Mouse (Mus musculus) intestine, postnatal 0 days (tissue): Measurements from ENCODE around the gene Btg4. TPM values are rescaled to one million over a fixed set of nuclear protein-coding genes. Genes with fewer than 3 reads are reported as not detected.
A peak's percentile ranks its signal among the peaks of the same experiment; 100 is the strongest.

Experiments
- ATAC-seq: fragments of 200-750 bp; cut with Nextera tagmentation; 2 replicates; pipeline ENCODE4 v1.8.0; 2017; ENCODE audit warnings: mild to moderate bottlenecking, moderate TSS enrichment, moderate library complexity
- H3K27ac ChIP-seq: fragments of 300-500 bp; sonication (generic); 2 replicates; pipeline ENCODE4 v1.5.1; 2014; ENCODE audit warnings: mild to moderate bottlenecking, low read depth, low read length, moderate library complexity
- H3K27me3 ChIP-seq: fragments of 300-500 bp; sonication (generic); replicated peaks from 2 replicates; pipeline ENCODE4 v1.6.1; 2014; ENCODE audit warnings: low read length, mixed read lengths; ENCODE audit not compliant: control insufficient read depth, insufficient read depth
- H3K36me3 ChIP-seq: fragments of 300-500 bp; sonication (generic); 2 replicates; pipeline ENCODE4 v1.6.1; 2014; ENCODE audit warnings: mild to moderate bottlenecking, moderate library complexity; ENCODE audit not compliant: control insufficient read depth, insufficient read depth
- H3K4me1 ChIP-seq: fragments of 300-500 bp; sonication (generic); replicated peaks from 2 replicates; pipeline ENCODE4 v1.6.1; 2014; ENCODE audit warnings: antibody characterized with exemption, low read length, mixed read lengths; ENCODE audit not compliant: control insufficient read depth, insufficient read depth
- H3K4me2 ChIP-seq: fragments of 300-500 bp; sonication (generic); replicated peaks from 2 replicates; pipeline ENCODE4 v1.6.1; 2014; ENCODE audit warnings: low read depth, mild to moderate bottlenecking, moderate library complexity
- H3K4me3 ChIP-seq: fragments of 300-500 bp; sonication (generic); 2 replicates; pipeline ENCODE4 v1.5.1; 2014; ENCODE audit warnings: low read depth, low read length
- H3K9ac ChIP-seq: fragments of 300-500 bp; sonication (generic); 2 replicates; pipeline ENCODE4 v1.6.1; 2014; ENCODE audit warnings: mild to moderate bottlenecking, low read depth, low read length
- H3K9me3 ChIP-seq: fragments of 300-500 bp; sonication (generic); 2 replicates; pipeline ENCODE4 v1.6.1; 2016; ENCODE audit warnings: mixed run types; ENCODE audit not compliant: control insufficient read depth
- CTCF ChIP-seq: sonication (generic); IDR thresholded peaks from 2 replicates; pipeline ENCODE4 v1.5.1; 2016; ENCODE audit warnings: low read depth, mild to moderate bottlenecking, control low read depth, antibody characterized with exemption, moderate library complexity
- WGBS: fragments of 180-500 bp; shearing (Covaris S2); extraction: QIAGEN DNeasy Blood & Tissue Kit; methylation state at CpG from one replicate; pipeline ENCODE4 v1.1.7; 2014; 5-methylcytosine and 5-hydroxymethylcytosine counted together
- polyA plus RNA-seq: library from polyadenylated mRNA; unstranded; fragments of >200 nt; fragmentation: Nextera tagmentation; extraction: Ambion mirVana; gene quantifications from 2 replicates; pipeline ENCODE4 v1.2.1, GENCODE M21; 2015

Btg4 gene
- polyA plus RNA-seq, 1 experiment from 2014 or later, result not detected

DNA sequence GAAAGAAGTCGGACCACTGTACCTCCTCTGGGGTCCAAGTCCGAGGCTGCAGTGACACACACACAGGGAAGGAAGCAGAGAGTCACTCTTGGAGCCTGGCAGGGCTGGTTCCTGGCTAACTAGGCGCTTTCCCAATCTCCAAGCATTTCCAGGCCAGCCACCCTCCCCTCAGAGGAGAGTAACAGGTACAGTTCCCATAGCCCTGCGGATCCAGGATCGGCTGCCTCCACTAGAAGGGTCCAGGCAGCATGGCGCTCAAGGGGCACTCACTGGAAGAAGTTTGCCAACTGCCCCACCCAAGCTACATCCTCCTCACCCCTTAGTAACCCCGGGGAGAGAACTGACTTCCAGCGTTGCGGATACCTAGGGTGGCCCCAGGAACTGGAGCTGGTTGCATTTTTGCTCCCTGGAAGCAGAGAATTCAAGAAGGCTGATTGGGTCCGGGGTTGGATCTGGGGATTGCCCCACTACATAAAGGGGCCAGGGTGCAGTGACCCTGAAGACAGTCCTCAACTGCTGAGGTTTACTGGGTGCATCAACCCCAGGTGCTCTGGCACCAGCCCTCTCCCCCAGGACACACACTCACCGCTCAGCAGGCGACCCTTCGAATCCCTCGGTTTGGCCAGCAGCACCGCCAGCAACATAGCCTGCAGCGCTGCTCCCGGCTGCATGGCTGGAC lies 15.7 kb downstream of the Btg4 start:
- Histone ChIP-seq H3K9ac (peak overlapping the region; percentile 19; the same call in 1 of the 2 replicates), H3K4me1 (0 out of 2 replicates have a peak, but pooled peaks cover 7% of the 10 kb centered on the region), H3K36me3 (no peaks in the 10 kb centered on the region), H3K4me3 (peak overlapping the region; percentile 43), H3K27me3 (no peaks in the 10 kb centered on the region), H3K4me2 (peak overlapping the region; percentile 83), H3K9me3 (no peaks in the 10 kb centered on the region), H3K27ac (no peak overlapping the region)
- TF ChIP-seq CTCF, result no peak
- ATAC-seq, result peak; percentile 43; the same call in 1 of the 2 replicates
- WGBS, result under 1% methylated on average over 17 of the region's 17 CpGs

GRCm38 (mm10) chr9:51076979-51077315 lies 16.2 kb downstream of the Btg4 start, which contains the start of gene Layn:
Layn (minus strand) TSS chr9:51077094.
- peak; percentile 60 for ATAC-seq
- Histone ChIP-seq H3K27me3 (no peaks in the 10 kb centered on the region), H3K4me2 (peak within 1 kb of the TSS; percentile 83), H3K27ac (no peak within 1 kb of the TSS), H3K36me3 (no peaks in the 10 kb centered on the region), H3K4me1 (0 out of 2 replicates have a peak, but pooled peaks cover 7% of the 10 kb centered on the region), H3K9me3 (no peaks in the 10 kb centered on the region), H3K9ac (peak within 1 kb of the TSS; percentile 19; the same call in 1 of the 2 replicates), H3K4me3 (peak within 1 kb of the TSS; percentile 43)
- WGBS, result 1% methylated on average over 14 of the region's 14 CpGs
- peak; percentile 45 for TF ChIP-seq CTCF

GRCm38 (mm10) chr9:51081614-51082013 lies 20.9 kb downstream of the Btg4 start:
- Histone ChIP-seq H3K4me1 (0 out of 2 replicates have a peak, but pooled peaks cover 5% of the 10 kb centered on the region), H3K27me3 (no peaks in the 10 kb centered on the region), H3K27ac (no peak overlapping the region), H3K4me3 (no peak overlapping the region), H3K36me3 (no peaks in the 10 kb centered on the region), H3K9ac (no peak overlapping the region), H3K4me2 (no peak overlapping the region), H3K9me3 (no peaks in the 10 kb centered on the region)
- WGBS, result 85% methylated on average over 5 of the region's 5 CpGs
- ATAC-seq, result no peak
- no peak for TF ChIP-seq CTCF

DNA sequence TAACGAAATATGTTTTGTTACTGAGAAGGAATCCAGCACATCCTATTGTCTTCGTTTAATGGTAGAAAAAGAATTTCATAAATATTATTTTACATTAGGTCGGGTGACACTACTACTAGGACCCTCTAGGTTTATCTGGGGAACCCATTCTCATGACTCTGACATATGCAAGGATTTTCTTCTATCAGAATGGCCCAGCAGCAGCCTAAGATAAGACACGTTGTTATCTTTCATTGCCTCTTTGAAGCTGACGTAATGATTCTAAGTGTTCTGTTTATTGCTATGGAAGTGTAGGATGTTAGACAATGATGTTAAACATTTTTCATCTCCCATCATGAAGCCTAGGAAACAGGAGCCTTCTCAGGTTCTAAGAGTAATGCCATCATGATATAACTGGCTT lies 33.0 kb downstream of the Btg4 start:
- Histone ChIP-seq H3K9me3 (no peaks in the 10 kb centered on the region), H3K9ac (no peak overlapping the region), H3K36me3 (no peaks in the 10 kb centered on the region), H3K4me3 (no peak overlapping the region), H3K4me1 (no peaks in the 10 kb centered on the region), H3K27me3 (no peaks in the 10 kb centered on the region), H3K27ac (no peak overlapping the region), H3K4me2 (no peak overlapping the region)
- no peak for TF ChIP-seq CTCF
- ATAC-seq, result no peak
- 49% methylated on average over 5 of the region's 5 CpGs for WGBS

- no peak for TF ChIP-seq CTCF
- Histone ChIP-seq H3K27me3 (no peaks in the 10 kb centered on the region), H3K4me2 (no peak overlapping the region), H3K9ac (no peak overlapping the region), H3K4me1 (no peaks in the 10 kb centered on the region), H3K36me3 (no peaks in the 10 kb centered on the region), H3K27ac (no peak overlapping the region), H3K4me3 (no peak overlapping the region), H3K9me3 (no peaks in the 10 kb centered on the region)
- 45% methylated on average over 2 of the region's 2 CpGs for WGBS
- ATAC-seq, result no peak
Observed at GRCm38 (mm10) chr9:51096306-51096705, 35.6 kb downstream of the Btg4 start.

DNA sequence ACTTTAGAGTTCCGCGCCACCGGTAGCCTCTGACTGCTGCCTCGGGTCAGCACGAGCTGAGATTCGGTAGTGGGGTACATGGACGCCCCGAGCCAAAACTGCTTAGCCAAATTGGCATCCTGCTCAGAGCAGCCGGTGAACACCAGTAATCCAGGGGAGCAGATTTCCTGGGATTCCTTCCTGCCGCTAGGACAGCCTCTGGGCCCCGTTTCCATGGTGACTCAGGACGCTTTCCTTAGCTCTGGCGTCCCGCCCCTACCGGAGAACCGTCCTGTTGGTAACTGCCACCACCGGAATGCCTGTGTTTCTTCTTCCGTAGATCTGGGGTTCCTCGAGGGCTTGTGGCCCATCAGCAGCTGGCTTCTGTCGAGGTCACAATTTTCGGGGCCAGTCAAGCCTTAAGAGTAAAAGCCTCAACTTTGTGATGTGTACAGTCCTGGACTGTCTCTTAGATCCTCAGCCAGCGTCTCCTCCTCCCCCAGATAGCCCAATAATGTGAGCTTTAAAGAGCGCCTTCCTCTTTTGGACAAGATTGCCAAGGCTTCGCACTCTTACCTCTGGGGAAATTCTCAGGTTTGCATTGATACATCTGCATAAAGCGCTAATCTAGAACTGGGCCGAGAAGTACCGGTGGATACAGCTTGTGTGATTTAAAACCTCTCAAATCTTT lies 41.2 kb downstream of the Btg4 start, which contains the start of gene 4833427G06Rik:
4833427G06Rik (minus strand) TSS at position 323 of the 670 bp plus-strand sequence.
- TF ChIP-seq CTCF, result peak; percentile 42
- 15% methylated on average over 27 of the region's 27 CpGs for WGBS
- ATAC-seq, result 0 out of 2 replicates have a peak, but pooled peaks have one; percentile 63

More for the DNA sequence above, 41.2 kb downstream of the Btg4 start, which contains the start of gene 4833427G06Rik:
- Histone ChIP-seq H3K27me3 (peaks cover 16% of the 10 kb centered on the region), H3K4me3 (no peak within 1 kb of the TSS), H3K9ac (no peak within 1 kb of the TSS), H3K4me1 (no peaks in the 10 kb centered on the region; the same call in 1 of the 2 replicates), H3K27ac (no peak within 1 kb of the TSS), H3K4me2 (peak within 1 kb of the TSS; percentile 53), H3K9me3 (no peaks in the 10 kb centered on the region), H3K36me3 (no peaks in the 10 kb centered on the region)
